Mouse (Mus musculus): ENCODE measurements around the gene Tnfaip8l1. TPM values are rescaled to one million over a fixed set of nuclear protein-coding genes. Genes with fewer than 3 reads are reported as not detected.
A peak's percentile ranks its signal among the peaks of the same experiment; 100 is the strongest.

Tnfaip8l1 gene
- polyA plus RNA-seq, 2 experiments from 2014 or later: 34.9 to 38.7 TPM

GRCm38 (mm10) chr17:56183658-56184103, 21.4 kb downstream of the Tnfaip8l1 start, which contains the start of gene Mydgf:
Gene Mydgf, minus strand, starts transcription at chr17:56183920.
- ATAC-seq: peak; percentile 98

GRCm38 (mm10) chr17:56185281-56186141, 23.2 kb downstream of the Tnfaip8l1 start:
- ATAC-seq: no peak

GRCm38 (mm10) chr17:56191266-56191665, 29.0 kb downstream of the Tnfaip8l1 start:
- ATAC-seq: no peak

GRCm38 (mm10) chr17:56194357-56194756, 32.1 kb downstream of the Tnfaip8l1 start:
- ATAC-seq: no peak

- ATAC-seq: no peak
Observed at GRCm38 (mm10) chr17:56194765-56195164, 32.5 kb downstream of the Tnfaip8l1 start.

GRCm38 (mm10) chr17:56196860-56197259, 34.6 kb downstream of the Tnfaip8l1 start:
- ATAC-seq: no peak

- ATAC-seq: no peak
Observed at GRCm38 (mm10) chr17:56200586-56200985, 38.3 kb downstream of the Tnfaip8l1 start.

- no peak for ATAC-seq
Observed at GRCm38 (mm10) chr17:56201642-56202041, 39.4 kb downstream of the Tnfaip8l1 start.

- ATAC-seq: no peak
Observed at GRCm38 (mm10) chr17:56202476-56202875, 40.2 kb downstream of the Tnfaip8l1 start.

GRCm38 (mm10) chr17:56203729-56204128, 41.5 kb downstream of the Tnfaip8l1 start:
- no peak for ATAC-seq

- no peak for ATAC-seq
Observed at GRCm38 (mm10) chr17:56206276-56206884, 44.1 kb downstream of the Tnfaip8l1 start.

GRCm38 (mm10) chr17:56206986-56207674, 44.9 kb downstream of the Tnfaip8l1 start:
- no peak for ATAC-seq

GRCm38 (mm10) chr17:56207963-56208530, 45.8 kb downstream of the Tnfaip8l1 start:
- ATAC-seq: no peak

- no peak for ATAC-seq
Observed at GRCm38 (mm10) chr17:56208821-56209220, 46.5 kb downstream of the Tnfaip8l1 start.

GRCm38 (mm10) chr17:56211090-56211489, 48.8 kb downstream of the Tnfaip8l1 start:
- ATAC-seq: no peak

- ATAC-seq: no peak
Observed at GRCm38 (mm10) chr17:56212676-56213075, 50.4 kb downstream of the Tnfaip8l1 start.

GRCm38 (mm10) chr17:56214229-56214628, 52.0 kb downstream of the Tnfaip8l1 start:
- no peak for ATAC-seq

- no peak for ATAC-seq
Observed at GRCm38 (mm10) chr17:56217670-56218069, 55.4 kb downstream of the Tnfaip8l1 start.

GRCm38 (mm10) chr17:56218377-56219191, 56.3 kb downstream of the Tnfaip8l1 start, which contains the start of gene Dpp9:
Gene Dpp9, minus strand, starts transcription at chr17:56218905.
- peak; percentile 99 for ATAC-seq

GRCm38 (mm10) chr17:56219251-56219650, 57.0 kb downstream of the Tnfaip8l1 start:
- no peak for ATAC-seq

GRCm38 (mm10) chr17:56219805-56220204, 57.5 kb downstream of the Tnfaip8l1 start:
- ATAC-seq: no peak
